Mouse (Mus musculus) megakaryocyte, embryonic 14.5 days (primary cell): ENCODE results near the gene Fblim1.

Source experiments
- FLI1 ChIP-seq: IDR thresholded peaks from 2 replicates; pipeline ENCODE4 v1.6.1; 2012; ENCODE audit warnings: low read length, inconsistent platforms, mixed read lengths
- GATA1 ChIP-seq: IDR thresholded peaks from 3 replicates; pipeline ENCODE4 v1.6.1; 2012; ENCODE audit warnings: mixed read lengths, low read length, inconsistent platforms, borderline replicate concordance

- no peak for TF ChIP-seq GATA1
- no peak for TF ChIP-seq FLI1
These were observed 2.0 kb downstream of the Fblim1 start for GRCm38 (mm10) chr4:141603921-141604320.
